Mouse (Mus musculus) E14TG2a.4 (cell line): ENCODE results near the gene Myog.

Source experiments
- CTCF ChIP-seq: conservative IDR thresholded peaks from 2 replicates; pipeline ENCODE4 v1.5.1; 2014; ENCODE audit warnings: low read length
- POU5F1 ChIP-seq: IDR thresholded peaks from 2 replicates; pipeline ENCODE4 v1.6.1; 2014; ENCODE audit warnings: low read length, borderline replicate concordance

DNA sequence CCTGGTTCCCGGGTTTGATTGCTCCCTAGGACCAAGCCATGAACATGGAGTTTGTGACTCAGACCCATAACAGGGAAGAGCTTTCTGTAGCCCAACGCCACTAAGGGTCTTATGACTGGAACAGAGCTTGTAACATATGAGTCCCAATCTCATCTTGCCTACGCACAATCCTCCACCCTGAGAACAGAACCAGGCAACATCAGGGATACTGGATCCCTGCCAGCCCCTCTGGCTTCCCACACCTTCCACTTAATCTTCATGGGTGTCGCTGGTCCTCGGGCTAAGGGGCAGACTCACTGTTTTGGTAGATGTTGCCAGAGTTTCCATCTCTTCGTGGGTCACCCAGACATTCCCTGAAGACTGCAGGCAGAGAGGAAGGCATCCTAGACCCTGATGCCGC lies 22.0 kb downstream of the Myog start:
- TF ChIP-seq CTCF (no peak), POU5F1 (no peak)
